Mouse (Mus musculus) splenic B cell, adult 2 months (primary cell): Measurements from ENCODE around the gene Gak.

ENCODE experiments used
- DNase-seq: peaks from one replicate; pipeline ENCODE4 v3.0.0-alpha.2; 2011; ENCODE audit warnings: low read depth, low spot score
- H3K27me3 ChIP-seq: 2 replicates; pipeline ENCODE4 v1.6.1; 2012; ENCODE audit warnings: mild to moderate bottlenecking, low read length, moderate library complexity, mixed read lengths; ENCODE audit not compliant: control insufficient read depth, poor library complexity, insufficient read depth, severe bottlenecking
- H3K36me3 ChIP-seq: 2 replicates; pipeline ENCODE4 v1.6.1; 2012; ENCODE audit warnings: mild to moderate bottlenecking, low read length, moderate library complexity, mixed read lengths; ENCODE audit not compliant: control insufficient read depth, poor library complexity, insufficient read depth, severe bottlenecking

Gak gene

DNA sequence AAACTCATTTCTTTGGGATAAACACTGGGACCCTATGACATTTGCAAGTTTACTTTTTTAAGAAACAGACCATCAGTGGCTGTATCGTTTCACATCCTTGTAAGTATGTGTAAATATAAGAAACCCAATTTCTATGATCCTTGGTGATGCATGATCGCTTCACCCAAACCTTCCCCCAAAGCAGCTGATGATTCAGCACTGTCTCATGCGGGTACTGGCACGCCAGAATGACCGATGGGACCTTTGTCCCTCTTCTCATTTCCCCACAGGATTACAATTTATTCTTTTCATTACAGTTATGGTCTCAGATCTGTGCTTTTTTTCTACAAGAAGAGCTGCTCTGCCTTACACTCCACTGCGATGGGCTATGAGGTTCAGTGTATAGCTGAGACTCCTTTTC lies 56.5 kb downstream of the Gak start:
- H3K27me3 ChIP-seq, result no peaks in the 10 kb centered on the region

DNA sequence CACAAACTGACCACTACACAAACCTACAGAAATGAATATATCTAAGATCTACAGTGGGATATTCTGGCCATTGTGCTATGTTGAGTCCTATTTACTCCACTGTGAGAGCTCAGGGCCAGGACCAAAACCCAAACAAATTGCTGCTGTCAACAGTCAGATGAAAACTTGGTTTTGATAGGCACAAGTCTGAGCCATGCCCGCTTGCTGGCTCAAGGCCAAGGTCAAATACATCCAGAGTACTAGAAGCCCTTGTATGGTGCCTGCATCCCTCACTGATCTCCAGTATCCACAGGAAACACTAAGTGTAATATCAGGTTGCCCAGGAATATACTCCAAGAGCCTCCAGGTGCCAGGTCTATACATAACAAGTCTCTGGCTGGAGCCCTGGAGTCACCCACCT lies 58.6 kb downstream of the Gak start:
- DNase-seq, result no peak
- Histone ChIP-seq H3K36me3 (peaks cover 29% of the 10 kb centered on the region), H3K27me3 (no peaks in the 10 kb centered on the region)

More for the DNA sequence above, 56.5 kb downstream of the Gak start:
- no peak for DNase-seq
- H3K36me3 ChIP-seq, result peaks cover 38% of the 10 kb centered on the region

DNA sequence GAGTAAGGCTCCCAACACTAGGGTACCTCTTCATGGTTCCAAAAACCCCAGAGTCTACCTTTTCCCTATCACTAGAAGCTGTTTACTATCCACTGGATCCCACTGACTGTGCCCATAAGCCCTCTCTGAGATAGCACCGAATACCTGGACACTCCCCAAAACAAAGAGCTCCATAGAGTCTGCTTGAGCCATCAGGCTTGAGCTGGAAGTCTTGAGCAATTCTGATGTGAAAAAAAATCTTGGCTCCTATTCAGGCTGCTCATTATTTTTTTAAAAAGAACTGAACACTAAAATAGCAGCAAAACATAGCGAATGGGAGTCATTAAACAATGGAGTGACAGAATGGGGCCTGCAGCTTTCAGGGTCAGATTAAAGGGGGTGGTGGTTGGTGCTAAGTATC lies 62.5 kb downstream of the Gak start:
- peaks cover 19% of the 10 kb centered on the region for H3K36me3 ChIP-seq
- H3K27me3 ChIP-seq, result no peaks in the 10 kb centered on the region
- no peak for DNase-seq

DNA sequence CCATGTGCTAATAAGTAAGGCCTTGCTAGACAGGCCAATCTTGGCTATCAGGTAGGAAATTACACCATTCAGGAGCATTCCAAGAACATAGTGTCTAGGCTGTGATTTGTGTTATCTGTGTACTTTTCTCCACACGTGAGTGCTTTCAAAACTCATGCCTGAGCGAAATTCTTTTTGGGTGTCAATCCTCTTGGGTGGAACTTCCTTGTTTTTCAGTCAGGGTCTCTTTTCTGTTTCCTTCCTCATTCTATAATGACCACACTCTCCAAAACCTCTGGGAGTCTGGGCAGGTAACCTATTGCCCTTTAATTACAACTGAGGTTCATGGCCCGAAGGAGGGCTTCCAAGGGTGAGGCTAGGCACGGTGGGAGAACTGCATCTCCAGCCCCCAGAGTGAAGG lies 63.0 kb downstream of the Gak start:
- DNase-seq, result no peak

DNA sequence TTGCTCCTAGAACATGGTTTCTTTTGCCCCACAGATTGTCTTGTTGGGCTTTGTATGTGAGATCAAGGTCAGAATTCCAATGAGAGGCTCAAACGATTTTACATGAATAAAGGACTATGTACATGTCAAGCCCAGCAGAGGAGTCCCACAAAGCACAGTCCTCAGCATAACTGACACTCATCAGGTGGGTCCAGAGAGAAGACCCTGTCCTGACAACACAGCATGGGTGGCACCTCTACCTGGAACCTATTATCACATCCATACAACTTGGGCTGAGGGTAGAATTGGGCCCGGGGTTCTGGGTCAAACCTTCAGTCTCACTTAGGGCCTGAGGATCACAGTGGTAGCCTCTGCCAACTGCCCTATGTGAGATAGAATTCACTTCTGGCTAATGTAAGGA lies 64.2 kb downstream of the Gak start:
- H3K36me3 ChIP-seq, result peaks cover 9% of the 10 kb centered on the region
- DNase-seq, result no peak
- no peaks in the 10 kb centered on the region for H3K27me3 ChIP-seq

More for the DNA sequence above, 63.0 kb downstream of the Gak start:
- H3K27me3 ChIP-seq, result no peaks in the 10 kb centered on the region
- peaks cover 14% of the 10 kb centered on the region for H3K36me3 ChIP-seq

DNA sequence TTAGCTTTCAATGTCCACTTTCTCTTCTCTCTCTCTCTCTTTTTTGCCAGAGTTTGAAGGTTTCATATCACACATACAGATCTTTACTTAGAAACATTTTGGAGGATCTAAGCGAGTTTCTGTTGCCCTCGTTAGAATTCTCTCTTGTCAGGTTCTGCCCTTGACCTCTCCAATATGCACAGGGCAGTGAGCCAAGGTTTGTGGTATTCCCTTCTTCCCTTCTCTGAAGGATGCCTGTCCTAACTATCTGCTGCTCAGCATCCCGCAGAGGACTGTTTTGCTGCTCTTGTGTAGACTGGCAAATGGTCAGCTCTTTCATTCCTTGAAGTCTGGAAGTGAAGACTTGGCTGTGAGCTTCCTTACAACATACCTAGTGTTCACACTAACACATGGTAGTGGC lies 65.2 kb downstream of the Gak start:
- H3K36me3 ChIP-seq, result peaks cover 7% of the 10 kb centered on the region
- no peak for DNase-seq
- no peaks in the 10 kb centered on the region for H3K27me3 ChIP-seq

DNA sequence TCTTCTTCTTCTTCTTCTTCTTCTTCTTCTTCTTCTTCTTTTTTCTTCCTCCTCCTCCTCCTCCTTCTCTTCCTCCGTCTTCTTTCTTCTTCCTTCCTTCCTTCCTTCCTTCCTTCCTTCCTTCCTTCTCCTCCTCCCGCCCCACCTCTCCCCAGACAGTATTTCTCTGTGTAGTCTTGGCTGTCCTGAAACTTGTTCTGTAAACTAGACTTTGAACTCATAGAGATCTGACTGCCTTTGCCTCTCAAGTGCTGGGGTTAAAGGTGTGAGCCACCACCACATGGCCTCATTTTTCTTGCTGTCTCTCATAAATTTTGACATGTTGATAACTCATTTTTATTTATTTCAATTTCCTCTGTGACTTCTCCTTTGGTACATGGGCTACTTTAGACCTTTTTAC lies 67.1 kb downstream of the Gak start:
- H3K36me3 ChIP-seq, result no peaks in the 10 kb centered on the region
- DNase-seq, result no peak

DNA sequence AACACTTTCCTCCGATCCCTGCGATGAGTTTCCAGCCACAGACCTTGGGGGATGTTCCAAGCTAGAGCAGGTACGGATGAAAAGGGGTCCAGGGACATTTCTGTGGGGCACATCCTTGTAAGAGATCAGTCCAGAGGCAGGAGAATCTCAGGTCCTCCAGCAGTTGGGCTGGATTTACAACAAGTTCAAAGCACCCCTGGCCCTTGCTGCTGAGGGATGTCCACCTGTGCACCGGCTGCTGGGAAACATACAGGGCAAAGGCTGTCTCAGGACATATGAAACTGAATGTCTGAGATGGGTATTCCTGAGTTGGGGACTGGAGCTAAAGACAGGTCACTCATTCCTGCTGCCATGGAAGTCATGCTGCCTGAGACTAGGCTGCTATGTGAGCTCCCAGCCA lies 72.6 kb downstream of the Gak start:
- no peak for DNase-seq
- Histone ChIP-seq H3K27me3 (no peaks in the 10 kb centered on the region), H3K36me3 (no peaks in the 10 kb centered on the region)

More for the DNA sequence above, 67.1 kb downstream of the Gak start:
- no peaks in the 10 kb centered on the region for H3K27me3 ChIP-seq

DNA sequence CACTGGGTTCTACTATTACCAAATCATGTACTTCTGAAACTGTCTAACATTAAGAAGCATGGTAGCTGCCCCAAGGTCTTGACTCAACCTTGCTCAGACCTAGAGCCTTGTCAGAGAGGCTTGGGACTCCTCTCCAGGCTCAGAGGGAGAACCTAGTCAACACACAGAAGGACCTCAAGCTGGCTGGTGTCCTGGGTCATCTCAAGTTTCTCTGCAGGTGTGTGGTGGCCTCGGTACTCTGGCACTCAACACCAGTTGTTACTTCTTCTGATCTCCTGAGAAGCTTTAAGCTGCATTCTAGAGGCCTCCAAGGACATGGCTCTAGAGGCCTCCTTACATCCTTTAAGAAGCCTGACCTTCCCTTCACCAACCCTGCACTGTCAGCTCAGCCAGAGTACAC lies 75.5 kb downstream of the Gak start:
- Histone ChIP-seq H3K27me3 (no peaks in the 10 kb centered on the region), H3K36me3 (no peaks in the 10 kb centered on the region)
- DNase-seq, result no peak

DNA sequence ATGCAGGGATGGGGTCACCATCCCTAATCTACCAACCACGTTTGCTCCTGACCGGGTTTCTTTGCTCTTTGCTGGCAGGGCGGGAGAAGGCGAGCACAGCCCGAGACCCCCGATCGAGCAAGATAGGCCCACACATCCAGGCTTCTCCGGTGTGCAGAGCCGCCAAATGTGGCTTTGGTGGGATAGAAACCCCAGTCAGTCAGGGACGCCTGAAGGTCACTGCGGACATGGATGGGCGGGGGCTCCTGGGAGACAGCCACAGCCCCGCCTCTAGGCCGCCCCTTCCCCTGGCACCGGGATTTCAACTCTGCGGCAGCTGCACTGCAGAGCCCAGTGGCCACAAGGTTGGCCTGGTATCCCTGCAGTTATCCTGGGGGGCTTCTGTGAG lies 79.4 kb downstream of the Gak start:
- no peaks in the 10 kb centered on the region for H3K36me3 ChIP-seq
- H3K27me3 ChIP-seq, result no peaks in the 10 kb centered on the region
- DNase-seq, result no peak

DNA sequence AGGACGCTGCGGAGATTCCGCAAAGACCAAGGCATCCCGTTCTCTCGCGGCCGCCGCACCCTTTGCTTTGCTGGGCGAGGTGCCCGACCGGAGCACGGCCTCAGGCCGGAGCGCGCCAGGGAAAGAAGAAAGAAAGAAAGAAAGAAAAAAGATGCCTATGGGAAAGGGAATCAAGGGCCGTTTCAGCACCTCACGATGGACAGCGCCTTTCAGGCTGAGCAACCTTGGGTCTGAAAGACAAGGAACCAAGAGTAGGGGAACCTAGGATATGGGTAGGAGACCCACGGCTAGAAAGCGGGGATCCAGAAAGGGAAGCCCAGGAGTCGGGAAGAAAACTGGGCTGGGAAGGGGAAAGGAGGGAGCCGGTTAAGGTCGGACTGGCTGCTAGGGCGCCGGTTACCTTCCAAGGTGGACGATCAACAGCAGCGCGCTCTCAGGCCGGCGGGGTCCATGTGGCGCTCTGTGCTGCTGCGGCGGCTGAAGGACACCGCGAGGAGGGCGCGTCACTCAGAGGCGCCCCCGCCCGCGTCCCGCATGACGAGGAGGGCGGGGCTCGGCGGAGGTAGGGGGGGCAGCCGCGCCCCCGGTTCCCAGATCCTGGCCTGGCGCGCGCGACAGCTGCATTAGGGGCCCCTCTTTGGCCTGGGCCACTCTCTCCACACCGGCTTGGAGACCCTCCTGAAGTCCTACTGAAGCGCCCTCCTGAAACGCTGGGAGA lies 79.9 kb downstream of the Gak start, which contains the start of gene Cplx1:
TSS of gene Cplx1 (minus strand) at position 536 of the 718 bp plus-strand sequence.
- peak; percentile 10 for DNase-seq
- Histone ChIP-seq H3K36me3 (no peaks in the 10 kb centered on the region), H3K27me3 (no peaks in the 10 kb centered on the region)

DNA sequence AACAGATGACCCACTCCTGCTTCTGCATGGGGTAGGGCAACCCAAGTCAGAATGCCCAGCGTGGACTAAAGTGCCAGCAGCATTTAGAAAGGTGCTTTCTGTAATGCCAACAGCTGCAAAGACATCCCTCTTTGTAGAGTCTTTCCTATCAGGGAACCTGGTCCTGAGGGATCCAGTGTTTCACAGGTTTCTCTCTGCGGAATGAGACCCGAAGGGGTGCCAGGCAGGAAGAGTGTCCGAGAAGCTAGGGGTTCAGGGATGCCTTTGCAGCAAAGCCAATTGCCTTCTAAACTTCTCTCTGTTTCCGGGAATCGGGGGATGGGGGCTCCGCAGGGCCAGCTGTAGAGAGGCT lies 80.4 kb downstream of the Gak start:
- H3K27me3 ChIP-seq, result no peaks in the 10 kb centered on the region
- no peaks in the 10 kb centered on the region for H3K36me3 ChIP-seq
- no peak for DNase-seq

DNA sequence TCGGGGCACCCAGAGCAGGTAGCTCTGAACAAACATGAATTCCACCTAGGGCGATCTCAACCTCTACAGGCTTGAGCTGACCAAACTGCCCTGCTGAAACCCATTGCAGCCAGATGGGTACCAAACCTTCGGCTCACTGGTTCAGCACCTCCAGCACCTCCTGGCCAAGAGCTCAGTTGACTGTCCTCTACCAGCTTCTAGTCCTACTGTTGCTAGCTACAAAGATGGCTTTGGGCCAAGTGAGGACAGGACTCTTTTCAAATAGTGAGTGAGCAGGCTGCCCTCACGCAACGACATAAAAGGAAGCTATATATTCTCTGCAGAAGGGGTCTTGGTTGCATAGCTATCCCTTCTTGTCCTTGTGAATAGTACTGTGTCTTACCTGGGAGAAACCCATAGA lies 81.9 kb downstream of the Gak start:
- DNase-seq, result no peak
- Histone ChIP-seq H3K27me3 (no peaks in the 10 kb centered on the region), H3K36me3 (no peaks in the 10 kb centered on the region)

DNA sequence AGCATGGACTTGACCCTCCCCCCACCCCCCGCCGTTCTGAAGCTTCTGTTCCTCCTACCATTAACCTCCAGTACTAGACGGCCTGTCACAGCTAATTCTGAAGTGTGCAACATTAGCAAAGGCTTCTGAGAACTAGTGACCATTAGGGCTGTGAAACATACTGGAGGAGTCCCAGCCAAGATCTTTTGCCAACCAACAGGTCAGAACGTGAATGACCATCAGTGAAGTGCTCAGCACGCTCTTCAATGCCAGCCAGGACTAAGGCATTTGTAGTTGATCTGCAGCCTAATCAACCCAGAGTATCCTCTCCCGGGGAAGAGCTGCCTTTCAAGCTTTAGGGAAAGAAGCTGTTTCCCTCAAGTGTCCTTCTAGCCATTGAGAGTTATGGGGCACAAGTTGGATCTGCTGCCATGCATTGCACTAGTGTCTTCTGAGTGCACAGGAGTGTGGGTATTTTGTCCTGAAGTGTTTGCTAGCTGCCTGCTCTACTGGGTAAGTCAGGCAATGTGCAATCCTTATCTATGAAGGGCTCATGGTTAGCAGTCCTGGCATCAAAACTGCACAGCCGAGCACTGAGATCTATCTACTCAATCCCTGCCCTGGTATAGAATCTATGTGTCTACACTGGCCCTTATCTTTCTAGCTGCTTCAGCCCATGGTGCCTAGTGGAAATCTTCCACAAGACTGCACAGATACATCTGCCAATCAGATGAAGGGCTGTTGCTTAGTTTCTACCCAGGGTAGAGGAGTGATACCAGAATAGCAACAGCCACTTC lies 85.9 kb downstream of the Gak start:
- Histone ChIP-seq H3K27me3 (no peaks in the 10 kb centered on the region), H3K36me3 (no peaks in the 10 kb centered on the region)
- no peak for DNase-seq

DNA sequence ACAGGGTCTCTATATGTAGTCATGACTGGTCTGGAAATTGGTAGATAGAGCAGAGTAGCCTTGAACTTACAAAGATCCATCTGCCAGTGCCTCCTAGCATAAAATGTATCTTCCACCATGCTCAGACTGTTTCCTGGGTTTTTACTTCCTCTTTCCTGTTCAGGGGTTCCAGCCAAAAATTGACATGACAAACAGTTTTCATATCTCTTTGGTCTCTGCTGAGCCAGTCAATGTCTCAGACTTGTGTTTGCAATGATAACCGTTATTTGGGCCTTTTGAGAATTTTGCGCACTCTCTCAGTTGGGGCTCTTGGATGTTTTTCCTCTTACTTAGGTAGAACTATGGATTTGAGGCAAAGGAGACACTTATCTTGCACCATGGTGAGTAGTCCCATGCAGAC lies 95.4 kb downstream of the Gak start:
- no peaks in the 10 kb centered on the region for H3K27me3 ChIP-seq
- no peaks in the 10 kb centered on the region for H3K36me3 ChIP-seq
- no peak for DNase-seq
